Mouse (Mus musculus) limb, embryonic 11.5 days (tissue): Measurements from ENCODE around the gene Ankra2. TPM values are rescaled to one million over a fixed set of nuclear protein-coding genes. Genes with fewer than 3 reads are reported as not detected.

Experiments used
- ATAC-seq: fragments of 200-750 bp; cut with Nextera tagmentation; 2 replicates; pipeline ENCODE4 v1.8.0; 2017; ENCODE audit warnings: low read depth; ENCODE audit not compliant: insufficient number of reproducible peaks, low FRiP score, low TSS enrichment
- DNase-seq: peaks from one replicate; pipeline ENCODE4 v3.0.0-alpha.2; 2015; ENCODE audit warnings: low spot score
- H3K27ac ChIP-seq: fragments of 300-500 bp; sonication (generic); replicated peaks from 2 replicates; pipeline ENCODE4 v1.5.1; 2014; ENCODE audit warnings: low read depth, mild to moderate bottlenecking, low read length
- H3K27me3 ChIP-seq: fragments of 300-500 bp; sonication (generic); 2 replicates; pipeline ENCODE4 v1.6.1; 2014; ENCODE audit warnings: mild to moderate bottlenecking, low read length, mixed read lengths; ENCODE audit not compliant: control insufficient read depth, insufficient read depth
- H3K36me3 ChIP-seq: fragments of 300-500 bp; sonication (generic); 2 replicates; pipeline ENCODE4 v1.6.1; 2014; ENCODE audit warnings: mild to moderate bottlenecking, low read length, moderate library complexity, mixed read lengths; ENCODE audit not compliant: control insufficient read depth, insufficient read depth
- H3K4me1 ChIP-seq: fragments of 300-500 bp; sonication (generic); 2 replicates; pipeline ENCODE4 v1.6.1; 2014; ENCODE audit warnings: low read length, mixed read lengths; ENCODE audit not compliant: control insufficient read depth, insufficient read depth
- H3K4me2 ChIP-seq: fragments of 300-500 bp; sonication (generic); 2 replicates; pipeline ENCODE4 v1.6.1; 2014; ENCODE audit warnings: low read depth, mild to moderate bottlenecking, moderate library complexity; ENCODE audit not compliant: severe bottlenecking
- H3K4me3 ChIP-seq: fragments of 300-500 bp; sonication (generic); 2 replicates; pipeline ENCODE4 v1.5.1; 2014; ENCODE audit warnings: low read depth, low read length
- H3K9ac ChIP-seq: fragments of 300-500 bp; sonication (generic); 2 replicates; pipeline ENCODE4 v1.6.1; 2014; ENCODE audit warnings: mild to moderate bottlenecking, low read length
- H3K9me3 ChIP-seq: fragments of 300-500 bp; sonication (generic); 2 replicates; pipeline ENCODE4 v1.6.1; 2016; ENCODE audit warnings: low read length; ENCODE audit not compliant: control insufficient read depth
- WGBS: fragments of 180-500 bp; shearing (Covaris S2); extraction: QIAGEN DNeasy Blood & Tissue Kit; methylation state at CpG from one replicate; pipeline ENCODE4 v1.1.7; 2014; 5-methylcytosine and 5-hydroxymethylcytosine counted together
- polyA plus RNA-seq: library from polyadenylated mRNA; unstranded; fragments of >200 nt; fragmentation: Nextera tagmentation; extraction: Ambion mirVana; gene quantifications from 2 replicates; pipeline ENCODE4 v1.2.1, GENCODE M21; 2014

Ankra2 gene
- polyA plus RNA-seq, 1 experiment from 2014 or later, result 18.4 TPM

DNA sequence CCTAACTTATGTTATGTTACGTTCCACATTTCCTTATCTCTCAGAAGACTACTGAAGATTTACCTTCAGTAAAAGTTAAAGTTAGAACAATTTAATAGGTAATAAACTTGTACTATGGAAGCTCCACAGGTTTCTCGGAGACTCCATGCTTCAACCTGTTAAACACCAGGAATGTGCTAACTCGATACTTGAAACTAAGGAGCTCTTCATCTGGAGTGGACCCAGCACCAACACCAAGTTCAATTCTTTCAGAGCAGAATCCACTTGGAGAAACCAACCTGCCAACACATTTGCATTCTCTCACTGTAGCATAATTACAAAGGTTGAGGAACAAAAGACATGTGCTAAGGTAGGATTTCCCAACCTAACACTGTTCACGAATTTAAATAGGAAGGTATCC lies 52.2 kb downstream of the Ankra2 start:
- Histone ChIP-seq H3K36me3 (peaks cover 14% of the 10 kb centered on the region), H3K9me3 (no peaks in the 10 kb centered on the region), H3K4me1 (0 out of 2 replicates have a peak, but pooled peaks cover 6% of the 10 kb centered on the region), H3K4me3 (0 out of 2 replicates have a peak overlapping the region, but pooled peaks have one; percentile 98), H3K4me2 (peak overlapping the region; percentile 12; the same call in 1 of the 2 replicates), H3K9ac (no peak overlapping the region), H3K27ac (no peak overlapping the region), H3K27me3 (no peaks in the 10 kb centered on the region)
- 75% methylated on average over 4 of the region's 4 CpGs for WGBS
- DNase-seq, result no peak
- ATAC-seq, result no peak

DNA sequence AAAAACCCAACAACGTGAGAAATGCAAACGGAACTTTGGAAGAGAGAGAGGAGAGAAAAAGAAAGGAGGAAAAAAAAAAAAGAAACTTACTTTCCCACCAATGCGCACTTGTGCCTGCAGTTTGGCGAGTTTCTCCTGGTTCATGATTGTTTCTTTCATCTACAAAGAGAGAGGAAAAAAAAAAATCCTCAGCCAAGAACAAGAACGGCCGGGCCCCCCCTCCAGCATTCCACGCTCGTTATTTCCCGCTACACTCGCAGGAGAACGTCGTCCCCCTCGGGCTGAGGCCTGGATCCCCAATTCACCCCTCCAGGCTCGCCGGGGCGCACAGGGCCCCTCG lies 53.2 kb downstream of the Ankra2 start:
- DNase-seq (no peak), ATAC-seq (no peak)
- Histone ChIP-seq H3K36me3 (peaks cover 9% of the 10 kb centered on the region), H3K4me2 (peak overlapping the region; percentile 64), H3K9me3 (no peaks in the 10 kb centered on the region), H3K9ac (peak overlapping the region; percentile 98), H3K27ac (peak overlapping the region; percentile 85), H3K4me3 (peak overlapping the region; percentile 98), H3K4me1 (0 out of 2 replicates have a peak, but pooled peaks cover 6% of the 10 kb centered on the region), H3K27me3 (no peaks in the 10 kb centered on the region)
- WGBS, result under 1% methylated on average over 17 of the region's 17 CpGs

DNA sequence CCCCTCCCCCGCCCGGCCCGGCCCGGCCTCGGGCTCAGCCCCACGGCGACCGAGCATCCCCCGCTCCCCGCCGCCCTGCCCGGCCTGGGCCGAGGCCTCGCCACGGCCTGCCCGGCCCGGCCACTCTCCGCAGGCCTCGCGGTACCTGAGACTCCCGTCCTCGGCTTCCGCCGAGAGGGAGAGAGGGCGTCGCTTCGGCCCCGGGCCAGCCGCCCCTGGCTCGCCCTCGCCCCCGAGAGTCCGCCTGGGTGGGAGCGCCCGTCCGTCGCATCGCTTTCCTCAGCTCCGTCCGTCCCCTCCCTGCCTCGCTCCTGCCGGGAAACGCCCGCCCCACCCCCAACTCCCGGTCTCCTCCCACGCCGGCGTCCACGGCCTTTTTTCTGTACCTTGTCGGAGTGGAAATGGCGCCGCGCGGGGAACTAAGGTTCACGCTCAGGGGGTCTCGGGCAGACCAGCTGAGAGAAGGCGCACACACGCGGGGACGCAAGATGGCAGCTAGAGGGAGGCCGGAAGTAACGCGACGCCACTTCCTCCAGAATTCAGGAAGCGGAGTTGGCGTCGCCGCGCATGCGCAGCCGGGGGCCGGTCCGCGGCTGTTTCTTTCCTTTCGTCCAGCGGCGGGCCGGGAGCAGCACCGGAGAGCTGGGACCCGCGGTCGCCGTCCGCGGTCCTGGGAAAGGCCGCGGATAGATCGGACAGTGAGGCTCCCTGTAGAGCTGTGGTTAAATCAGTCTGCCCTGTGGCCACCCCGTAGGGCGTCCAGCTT lies 53.8 kb downstream of the Ankra2 start, which contains the start of gene Btf3:
Btf3 (minus strand) TSS at position 527 of the 766 bp plus-strand sequence.
- H3K4me3 ChIP-seq, result peak within 1 kb of the TSS; percentile 98
- under 1% methylated on average over 87 of the region's 90 CpGs for WGBS
- H3K27me3 ChIP-seq, result no peaks in the 10 kb centered on the region
- peaks cover 5% of the 10 kb centered on the region for H3K36me3 ChIP-seq
- peak within 1 kb of the TSS; percentile 98 for H3K9ac ChIP-seq
- 0 out of 2 replicates have a peak, but pooled peaks cover 6% of the 10 kb centered on the region for H3K4me1 ChIP-seq
- peak; percentile 91 for ATAC-seq
- DNase-seq, result peak; percentile 96
- no peaks in the 10 kb centered on the region for H3K9me3 ChIP-seq
- peak within 1 kb of the TSS; percentile 67 for H3K4me2 ChIP-seq
- peak within 1 kb of the TSS; percentile 85 for H3K27ac ChIP-seq

DNA sequence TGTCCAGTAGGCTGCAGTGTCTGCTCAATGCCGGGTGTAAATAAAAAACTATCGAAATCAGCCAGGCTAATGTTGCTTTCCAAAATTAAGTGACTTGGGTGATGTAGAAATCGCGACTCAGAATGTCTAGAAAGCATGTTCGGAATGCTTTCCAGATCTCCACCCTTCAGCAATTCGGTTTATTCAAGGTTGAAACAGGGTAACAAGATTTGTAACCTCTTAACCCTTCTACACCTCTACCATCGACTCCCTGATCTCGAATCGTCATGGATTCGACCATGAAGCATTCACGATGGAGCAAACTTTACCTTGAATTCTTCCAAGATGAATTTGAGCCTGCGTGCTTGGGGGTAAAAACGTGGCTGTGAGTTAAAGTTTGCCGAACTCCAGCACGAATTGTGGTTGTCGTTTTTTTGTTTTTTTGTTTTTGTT lies 54.4 kb downstream of the Ankra2 start:
- DNase-seq (no peak), ATAC-seq (no peak)
- H3K9me3 ChIP-seq, result no peaks in the 10 kb centered on the region
- peak overlapping the region; percentile 67 for H3K4me2 ChIP-seq
- H3K36me3 ChIP-seq, result no peaks in the 10 kb centered on the region; the same call in 1 of the 2 replicates
- H3K27ac ChIP-seq, result peak overlapping the region; percentile 85; the same call in 1 of the 2 replicates
- H3K4me3 ChIP-seq, result peak overlapping the region; percentile 98
- no peaks in the 10 kb centered on the region for H3K27me3 ChIP-seq
- 0 out of 2 replicates have a peak, but pooled peaks cover 6% of the 10 kb centered on the region for H3K4me1 ChIP-seq
- peak overlapping the region; percentile 98 for H3K9ac ChIP-seq
- 2% methylated on average over 16 of the region's 16 CpGs for WGBS

DNA sequence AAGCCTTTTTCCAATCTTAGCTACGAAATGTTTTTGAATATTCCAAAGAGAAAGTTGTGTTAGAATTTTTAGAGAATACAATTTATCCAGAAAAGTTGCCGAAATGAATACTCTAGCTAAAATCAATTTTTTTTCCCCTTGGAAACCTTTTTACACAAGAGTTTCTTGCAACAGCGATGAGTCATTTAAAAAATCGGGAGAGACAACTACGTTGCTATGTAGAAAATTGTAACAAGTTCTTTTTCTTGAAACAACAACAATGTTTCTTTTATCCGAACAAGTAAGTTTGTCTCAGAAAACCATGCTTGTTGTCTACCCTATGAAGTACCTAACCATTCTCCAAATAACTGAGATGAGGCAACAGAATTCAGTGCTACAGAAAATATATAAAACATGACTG lies 55.0 kb downstream of the Ankra2 start:
- 0 out of 2 replicates have a peak, but pooled peaks cover 6% of the 10 kb centered on the region for H3K4me1 ChIP-seq
- H3K36me3 ChIP-seq, result no peaks in the 10 kb centered on the region; the same call in 1 of the 2 replicates
- no peak overlapping the region; the same call in 1 of the 2 replicates for H3K4me2 ChIP-seq
- ATAC-seq (no peak), DNase-seq (no peak)
- no peaks in the 10 kb centered on the region for H3K27me3 ChIP-seq
- H3K9ac ChIP-seq, result no peak overlapping the region; the same call in 1 of the 2 replicates
- H3K27ac ChIP-seq, result no peak overlapping the region
- WGBS, result 91% methylated on average over 6 of the region's 6 CpGs
- no peaks in the 10 kb centered on the region for H3K9me3 ChIP-seq
- H3K4me3 ChIP-seq, result no peak overlapping the region

Other genes starting within 250 kb of the Ankra2 start
- 16.3 and 17.0 TPM in 2 replicates for gene Arhgef28, start 56.6 kb upstream of the Ankra2 start, polyA plus RNA-seq
- 45.4 and 49.7 TPM in 2 replicates for gene Utp15, start within 50 bp of the Ankra2 start, polyA plus RNA-seq
- gene Gm21976, start 16.8 kb downstream of the Ankra2 start, polyA plus RNA-seq, result not detected in 2 replicates
- 812 and 826 TPM in 2 replicates for gene Btf3, start 53.9 kb downstream of the Ankra2 start, polyA plus RNA-seq
- gene Foxd1, start 91.2 kb downstream of the Ankra2 start, polyA plus RNA-seq, result 0.05 and 0.07 TPM in 2 replicates
- 1.4 and 1.8 TPM in 2 replicates for gene Gm10320, start 228.9 kb downstream of the Ankra2 start, polyA plus RNA-seq